Mouse (Mus musculus): ENCODE measurements around the gene Olfr971.
"Not testable (repeated sequence)": the region's sequence is repeated elsewhere in the genome, so short reads cannot be mapped to it uniquely, and the experiment has no call there.

Gene Olfr971

DNA sequence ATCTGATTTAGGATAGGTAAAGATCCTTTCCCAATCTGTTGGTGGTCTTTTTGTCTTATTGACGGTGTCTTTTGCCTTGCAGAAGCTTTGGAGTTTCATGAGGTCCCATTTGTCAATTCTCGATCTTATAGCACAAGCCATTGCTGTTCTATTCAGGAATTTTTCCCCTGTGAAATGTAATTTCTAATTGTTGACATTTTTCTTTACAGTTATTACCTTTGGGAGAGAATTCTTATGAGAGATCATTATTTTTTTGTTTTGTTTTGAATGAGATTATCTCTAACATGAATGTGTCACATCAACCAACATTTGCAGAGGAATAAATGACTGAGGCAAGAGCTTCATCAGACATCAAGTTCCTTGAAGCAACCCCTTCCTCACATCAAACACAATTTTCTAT is at the start of gene Olfr971:
Gene Olfr971, plus strand, starts transcription at position 301 of the 400 bp plus-strand sequence.
- DNase-seq (ENCODE audit: low read depth), result not testable (repeated sequence)

DNA sequence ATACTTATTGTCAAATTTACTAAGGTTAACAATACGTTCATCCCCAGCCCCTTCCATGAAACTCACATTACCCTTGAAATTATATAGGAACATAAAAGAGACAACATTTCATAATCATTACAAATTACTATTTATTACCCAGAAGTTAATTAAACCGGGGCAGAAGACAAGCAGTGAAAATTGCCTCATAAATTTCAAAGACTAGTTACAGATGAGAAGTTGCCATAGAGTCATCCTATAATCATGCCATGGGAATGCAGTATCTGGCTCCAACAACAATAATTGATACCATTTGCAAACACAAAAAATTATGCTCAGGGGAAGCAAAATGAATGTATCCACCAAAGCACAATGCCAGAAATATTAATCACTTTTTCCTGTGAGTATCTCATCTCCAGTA is 46.1 kb upstream of the Olfr971 start, which contains the start of gene Olfr969:
Gene Olfr969, plus strand, starts transcription at position 388 of the 400 bp plus-strand sequence.
- DNase-seq (ENCODE audit: low read depth), result no peak

DNA sequence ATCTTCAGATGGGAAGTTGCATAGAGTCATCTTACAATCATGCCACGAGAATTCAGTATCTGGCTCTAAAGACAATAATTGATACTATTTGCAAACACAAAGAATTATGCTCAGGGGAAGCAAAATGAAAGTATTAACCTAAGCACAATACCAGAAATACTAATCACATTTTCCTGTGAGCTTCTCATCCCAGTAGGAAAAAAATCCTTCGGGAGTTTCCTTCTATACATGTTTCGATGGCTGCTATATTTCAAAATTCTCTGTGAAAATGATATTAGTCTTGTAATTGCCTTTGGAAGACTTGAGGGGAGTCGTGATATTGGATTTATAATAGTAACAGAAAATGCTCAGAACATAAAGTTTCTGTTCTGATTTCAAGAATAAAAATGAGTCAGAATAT is 28.1 kb upstream of the Olfr971 start, which contains the start of gene Olfr970:
Gene Olfr970, plus strand, starts transcription at position 301 of the 400 bp plus-strand sequence.
- no peak for DNase-seq (ENCODE audit: low read depth)

DNA sequence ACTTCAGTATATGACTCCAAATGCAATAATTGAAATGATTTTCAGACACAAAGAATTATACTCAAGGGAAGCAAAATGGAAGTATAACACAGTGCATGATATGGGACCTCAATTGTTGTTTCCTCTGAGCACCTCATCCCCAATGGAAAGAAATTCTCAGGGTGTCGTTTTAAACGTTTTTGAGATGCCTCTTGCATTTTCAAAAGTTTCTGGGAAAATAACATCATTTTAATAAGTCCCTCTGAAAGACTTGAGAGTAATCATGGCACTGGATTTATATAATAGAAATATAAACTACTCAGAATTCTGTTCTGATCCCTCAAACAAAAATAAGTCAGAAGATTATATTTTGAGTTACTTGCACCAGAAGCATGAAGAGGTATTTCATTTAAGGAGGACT is 29.4 kb downstream of the Olfr971 start, which contains the start of gene Olfr972:
Gene Olfr972, plus strand, starts transcription at position 301 of the 400 bp plus-strand sequence.
- DNase-seq (ENCODE audit: low read depth), result no peak

DNA sequence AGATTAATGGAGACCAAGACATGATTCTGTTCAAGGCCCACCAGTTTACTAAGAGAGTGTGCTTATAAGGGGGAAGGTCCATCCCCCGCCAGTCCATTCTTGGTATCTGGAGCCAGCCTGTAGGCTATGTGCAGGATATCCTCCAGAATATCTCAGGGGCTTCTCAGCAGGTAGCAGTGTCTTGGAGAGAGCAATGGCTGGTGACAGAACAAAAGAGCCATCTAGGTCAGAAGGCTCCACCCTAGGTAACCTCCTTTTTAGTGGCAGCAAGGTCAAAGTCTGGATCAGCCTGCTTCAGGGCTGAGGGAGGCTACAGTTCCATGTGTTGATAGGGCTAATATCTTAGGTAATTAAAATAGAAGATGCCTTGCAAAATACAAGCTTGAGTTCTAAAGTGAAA is 35.3 kb downstream of the Olfr971 start:
- DNase-seq (ENCODE audit: low read depth), result not testable (repeated sequence)

DNA sequence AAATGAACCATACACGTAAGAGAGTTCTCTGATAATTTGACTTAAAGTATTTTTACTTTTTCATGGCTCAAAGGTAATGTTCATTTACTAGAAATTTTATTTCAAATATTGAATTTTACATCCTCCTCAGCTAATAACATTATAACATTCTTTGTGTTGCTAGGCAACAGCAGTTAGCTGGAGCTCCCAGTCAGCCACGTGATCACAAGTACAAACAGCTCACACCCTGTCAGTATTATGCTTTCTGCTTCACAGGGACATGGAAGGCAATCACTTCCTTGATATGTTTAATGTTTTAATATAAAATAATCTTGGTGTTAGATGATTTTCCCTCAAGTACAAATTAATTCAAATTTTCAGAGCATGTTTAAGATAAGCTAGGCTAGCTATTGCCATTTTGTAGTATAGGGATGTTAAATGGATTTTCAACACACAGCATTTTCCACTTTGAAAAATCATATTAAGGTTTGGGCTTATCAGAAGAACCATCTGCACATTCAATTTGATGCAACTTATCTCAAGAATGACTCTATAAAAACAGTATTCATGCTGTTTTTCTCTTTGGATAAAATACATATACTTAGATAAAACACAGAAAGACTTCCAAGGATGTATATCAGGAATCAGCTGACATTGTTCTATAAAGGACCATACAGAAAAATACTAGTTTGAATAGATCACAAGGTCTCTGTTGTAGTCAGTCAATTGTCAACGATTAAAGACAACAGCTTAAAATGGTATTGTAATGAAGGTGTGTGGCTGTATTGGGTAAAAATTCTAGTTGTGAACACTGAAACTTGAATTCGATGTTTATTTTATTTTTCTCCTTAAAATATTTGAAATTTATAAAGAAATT is 41.1 kb downstream of the Olfr971 start:
- not testable (repeated sequence) for DNase-seq (ENCODE audit: low read depth)

Measured in NIH3T3 (cell line).